Mouse (Mus musculus): ENCODE measurements at regions not wholly inside any gene's neighbourhood (a gene's known extent, or its start where the extent isn't known, plus 50 kb on each side); places are given as distances from the start of the nearest gene placed in this dataset.

DNA sequence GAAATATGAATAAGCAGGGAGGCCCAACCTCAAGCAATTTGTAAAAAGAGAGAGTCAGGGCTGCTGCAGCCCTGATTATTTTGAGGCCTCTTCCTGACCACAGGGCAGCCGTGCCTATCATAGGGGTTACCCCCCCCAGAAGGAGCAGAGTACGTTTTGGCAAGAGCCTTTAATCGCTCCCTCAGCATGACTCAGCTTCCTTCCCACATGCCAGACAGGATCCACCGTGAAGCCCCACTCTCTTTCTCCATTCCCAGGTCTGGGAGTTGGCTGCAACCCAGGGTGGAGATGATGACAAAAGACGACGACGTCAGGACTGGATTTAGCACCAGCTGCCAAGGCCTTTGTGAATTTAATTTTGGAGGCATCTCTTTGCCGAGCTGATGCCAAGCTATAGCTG is 67.9 kb upstream of the Bace2 start:
- no peaks in the 10 kb centered on the region for H3K27me3 ChIP-seq (ENCODE audit: control insufficient read depth, insufficient read depth, low read depth, low read length)
- H3K9me3 ChIP-seq (replicated peaks; ENCODE audit: control insufficient read depth, low read length, poor library complexity, severe bottlenecking): no peaks in the 10 kb centered on the region
- H3K27ac ChIP-seq (ENCODE audit: low read length): no peak overlapping the region
- H3K36me3 ChIP-seq (ENCODE audit: control insufficient read depth, insufficient read depth, low read length): no peaks in the 10 kb centered on the region
- no peak overlapping the region for H3K4me3 ChIP-seq (ENCODE audit: low read depth, low read length)
- WGBS: 17% methylated on average over 8 of the region's 8 CpGs
- ATAC-seq: no peak
- H3K4me1 ChIP-seq (ENCODE audit: control insufficient read depth, insufficient read depth, low read length): peaks cover 13% of the 10 kb centered on the region
- H3K9ac ChIP-seq (ENCODE audit: low read depth, low read length): no peak overlapping the region
- no peak overlapping the region for H3K4me2 ChIP-seq (ENCODE audit: low read length)

DNA sequence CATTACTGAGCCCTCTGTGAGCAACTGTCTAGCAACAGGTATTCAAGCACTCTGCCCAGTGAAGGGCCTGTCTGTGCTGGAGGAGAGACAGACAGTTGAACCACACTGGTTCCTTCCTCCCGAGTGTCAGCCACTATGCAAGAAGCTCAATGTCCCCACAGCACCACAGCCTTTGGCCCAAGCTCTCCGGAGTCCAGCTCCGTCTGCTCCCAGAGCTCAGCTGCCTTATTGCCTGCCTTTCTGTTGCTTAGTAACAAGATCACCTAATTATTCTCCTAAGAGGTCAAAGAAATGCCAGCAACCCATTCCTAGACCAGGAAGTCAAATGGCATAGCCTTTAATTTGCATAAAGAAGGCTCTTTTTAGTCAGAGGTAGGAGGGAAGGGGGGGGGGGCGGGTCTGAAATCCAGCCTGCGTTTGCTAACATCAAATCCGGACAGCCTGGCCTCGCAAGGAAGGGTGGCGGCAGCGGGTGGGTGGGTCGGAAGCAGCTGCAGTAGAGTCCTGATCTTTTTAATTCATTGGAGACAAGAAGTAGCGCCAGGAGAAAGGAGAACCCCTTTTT is 64.0 kb upstream of the Bace2 start:
- Histone ChIP-seq H3K4me1 (ENCODE audit: control insufficient read depth, insufficient read depth, low read length) (peaks cover 13% of the 10 kb centered on the region), H3K27ac (ENCODE audit: low read length) (peak overlapping the region; percentile 71), H3K27me3 (ENCODE audit: control insufficient read depth, insufficient read depth, low read depth, low read length) (no peaks in the 10 kb centered on the region), H3K9ac (ENCODE audit: low read depth, low read length) (peak overlapping the region; percentile 27; the same call in 1 of the 2 replicates), H3K9me3 (replicated peaks; ENCODE audit: control insufficient read depth, low read length, poor library complexity, severe bottlenecking) (no peaks in the 10 kb centered on the region), H3K36me3 (ENCODE audit: control insufficient read depth, insufficient read depth, low read length) (no peaks in the 10 kb centered on the region), H3K4me3 (ENCODE audit: low read depth, low read length) (no peak overlapping the region), H3K4me2 (ENCODE audit: low read length) (peak overlapping the region; percentile 35)
- ATAC-seq: peak; percentile 66; the same call in 1 of the 2 replicates
- 2% methylated on average over 11 of the region's 11 CpGs for WGBS

DNA sequence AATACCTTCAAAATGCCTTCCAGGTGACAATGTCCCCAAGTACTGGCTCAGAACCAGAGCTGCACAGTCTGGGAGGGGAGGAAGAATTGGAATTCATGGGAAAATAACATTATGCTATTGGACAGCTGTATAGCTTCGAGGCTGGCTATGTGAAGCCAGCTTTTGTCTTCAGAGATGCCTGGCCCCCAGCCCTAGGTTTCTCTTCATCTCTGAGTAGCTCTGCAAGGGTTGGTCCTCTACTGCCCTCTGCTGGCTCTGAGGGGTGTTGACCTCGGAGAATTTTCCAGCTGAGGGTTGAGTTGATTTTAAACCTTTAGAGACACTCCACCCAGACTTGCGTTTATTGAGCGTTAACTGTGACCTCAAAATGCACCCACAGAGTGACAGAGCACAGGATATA is 63.3 kb upstream of the Bace2 start:
- Histone ChIP-seq H3K9ac (ENCODE audit: low read depth, low read length) (peak overlapping the region; percentile 27; the same call in 1 of the 2 replicates), H3K4me1 (ENCODE audit: control insufficient read depth, insufficient read depth, low read length) (peaks cover 13% of the 10 kb centered on the region), H3K4me2 (ENCODE audit: low read length) (peak overlapping the region; percentile 35), H3K9me3 (replicated peaks; ENCODE audit: control insufficient read depth, low read length, poor library complexity, severe bottlenecking) (no peaks in the 10 kb centered on the region), H3K27ac (ENCODE audit: low read length) (peak overlapping the region; percentile 71), H3K4me3 (ENCODE audit: low read depth, low read length) (no peak overlapping the region), H3K36me3 (ENCODE audit: control insufficient read depth, insufficient read depth, low read length) (no peaks in the 10 kb centered on the region), H3K27me3 (ENCODE audit: control insufficient read depth, insufficient read depth, low read depth, low read length) (no peaks in the 10 kb centered on the region)
- WGBS: 7% methylated on average over 4 of the region's 4 CpGs
- peak; percentile 86 for ATAC-seq

DNA sequence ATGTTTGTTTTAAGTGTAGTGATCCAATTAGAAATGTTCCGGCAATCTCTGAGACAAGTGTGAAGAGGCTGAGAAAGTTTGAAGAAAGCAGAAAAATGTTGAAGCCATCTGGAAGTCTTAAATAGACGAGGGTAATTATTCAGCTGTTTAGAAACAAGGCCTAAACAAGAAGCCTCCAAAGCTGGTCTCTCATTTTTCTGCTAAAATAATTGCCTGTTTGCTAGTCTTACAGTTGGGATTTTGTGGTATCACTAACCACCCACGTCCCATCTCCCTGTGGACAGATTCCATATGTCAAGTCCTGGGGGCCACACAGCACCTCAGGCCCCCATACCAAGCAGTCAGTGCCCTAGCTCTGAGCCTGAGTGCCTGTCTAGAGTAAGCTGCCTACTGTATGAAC is 59.4 kb upstream of the Bace2 start:
- ATAC-seq: no peak

DNA sequence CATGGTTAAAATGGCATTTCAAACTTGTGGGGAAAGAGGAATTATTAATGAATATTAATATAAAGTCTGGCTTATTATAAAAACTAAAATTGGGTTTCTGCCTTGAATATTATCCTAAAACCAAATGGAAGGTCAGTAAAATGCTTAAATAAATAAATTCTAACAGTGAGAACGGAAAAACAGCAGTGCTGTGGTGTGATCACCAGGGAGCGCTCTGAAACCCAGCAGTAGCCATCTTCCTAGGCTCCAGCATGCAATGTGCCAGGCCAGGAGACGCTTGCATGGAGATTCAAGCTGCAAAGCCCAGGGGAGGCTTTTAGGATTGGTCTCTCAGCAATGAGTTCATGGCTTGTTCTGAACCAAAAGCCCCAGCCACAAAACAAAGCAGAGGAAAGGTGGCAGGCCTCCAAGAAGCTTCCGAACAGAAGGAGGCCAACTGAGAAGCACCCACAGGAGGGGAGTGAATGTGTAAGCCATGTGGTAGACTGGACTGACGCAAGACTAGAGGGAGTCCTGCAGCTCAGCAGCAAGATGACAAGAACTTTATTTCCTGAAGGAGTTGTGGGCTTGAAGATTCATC is 52.3 kb upstream of the Bace2 start:
- no peak overlapping the region for H3K9ac ChIP-seq (ENCODE audit: low read depth, low read length)
- WGBS: 56% methylated on average over 5 of the region's 5 CpGs
- ATAC-seq: peak; percentile 21; the same call in 1 of the 2 replicates

More for the DNA sequence above, 59.4 kb upstream of the Bace2 start:
- no peaks in the 10 kb centered on the region for H3K9me3 ChIP-seq (replicated peaks; ENCODE audit: control insufficient read depth, low read length, poor library complexity, severe bottlenecking)
- no peaks in the 10 kb centered on the region for H3K27me3 ChIP-seq (ENCODE audit: control insufficient read depth, insufficient read depth, low read depth, low read length)
- H3K4me3 ChIP-seq (ENCODE audit: low read depth, low read length): no peak overlapping the region
- no peak overlapping the region for H3K9ac ChIP-seq (ENCODE audit: low read depth, low read length)
- no peak overlapping the region for H3K27ac ChIP-seq (ENCODE audit: low read length)
- H3K4me1 ChIP-seq (ENCODE audit: control insufficient read depth, insufficient read depth, low read length): peaks cover 9% of the 10 kb centered on the region
- 74% methylated on average over 3 of the region's 3 CpGs for WGBS
- H3K36me3 ChIP-seq (ENCODE audit: control insufficient read depth, insufficient read depth, low read length): no peaks in the 10 kb centered on the region
- no peak overlapping the region for H3K4me2 ChIP-seq (ENCODE audit: low read length)

More for the DNA sequence above, 52.3 kb upstream of the Bace2 start:
- no peaks in the 10 kb centered on the region for H3K4me1 ChIP-seq (ENCODE audit: control insufficient read depth, insufficient read depth, low read length)
- H3K4me3 ChIP-seq (ENCODE audit: low read depth, low read length): no peak overlapping the region
- H3K4me2 ChIP-seq (ENCODE audit: low read length): no peak overlapping the region
- H3K9me3 ChIP-seq (replicated peaks; ENCODE audit: control insufficient read depth, low read length, poor library complexity, severe bottlenecking): no peaks in the 10 kb centered on the region
- no peaks in the 10 kb centered on the region for H3K36me3 ChIP-seq (ENCODE audit: control insufficient read depth, insufficient read depth, low read length)
- H3K27me3 ChIP-seq (ENCODE audit: control insufficient read depth, insufficient read depth, low read depth, low read length): no peaks in the 10 kb centered on the region
- H3K27ac ChIP-seq (ENCODE audit: low read length): no peak overlapping the region

All from midbrain, embryonic 16.5 days (tissue).